Mouse (Mus musculus): ENCODE measurements around the gene Vac14. TPM values are rescaled to one million over a fixed set of nuclear protein-coding genes. Genes with fewer than 3 reads are reported as not detected.

Vac14 gene
- polyA plus RNA-seq, 1 experiment from 2014 or later, result 25.2 TPM

GRCm38 (mm10) chr8:110648577-110648976, 30.2 kb downstream of the Vac14 start:
- Histone ChIP-seq H3K9me3 (ENCODE audit: low read depth, low read length) (no peaks in the 10 kb centered on the region), H3K27me3 (ENCODE audit: insufficient read depth, low read length) (no peaks in the 10 kb centered on the region), H3K9ac (no peak overlapping the region), H3K27ac (ENCODE audit: low read depth) (no peak overlapping the region), H3K4me2 (no peak overlapping the region), H3K4me1 (ENCODE audit: insufficient read depth) (no peaks in the 10 kb centered on the region), H3K36me3 (ENCODE audit: insufficient read depth) (peaks cover 17% of the 10 kb centered on the region; the same call in 1 of the 2 replicates), H3K4me3 (ENCODE audit: low read depth, low read length) (no peak overlapping the region)
- TF ChIP-seq CTCF (IDR thresholded peaks at IDR 0.05; ENCODE audit: low read depth), result no peak
- no peak for DNase-seq
- ATAC-seq (ENCODE audit: insufficient read depth), result no peak
- WGBS, result 77% methylated on average over 3 of the region's 3 CpGs

- H3K4me1 ChIP-seq (ENCODE audit: insufficient read depth), result no peaks in the 10 kb centered on the region
- ATAC-seq (ENCODE audit: insufficient read depth) (no peak), DNase-seq (no peak)
- no peak for TF ChIP-seq CTCF (IDR thresholded peaks at IDR 0.05; ENCODE audit: low read depth)
- peaks cover 19% of the 10 kb centered on the region; the same call in 1 of the 2 replicates for H3K36me3 ChIP-seq (ENCODE audit: insufficient read depth)
- H3K4me3 ChIP-seq (ENCODE audit: low read depth, low read length), result no peak overlapping the region
- no peak overlapping the region for H3K9ac ChIP-seq
- WGBS, result 81% methylated on average over 6 of the region's 6 CpGs
- no peak overlapping the region for H3K27ac ChIP-seq (ENCODE audit: low read depth)
- no peak overlapping the region for H3K4me2 ChIP-seq
- no peaks in the 10 kb centered on the region for H3K9me3 ChIP-seq (ENCODE audit: low read depth, low read length)
- no peaks in the 10 kb centered on the region for H3K27me3 ChIP-seq (ENCODE audit: insufficient read depth, low read length)
Observed at GRCm38 (mm10) chr8:110649286-110649685, 30.9 kb downstream of the Vac14 start.

- Histone ChIP-seq H3K4me1 (ENCODE audit: insufficient read depth) (no peaks in the 10 kb centered on the region), H3K9me3 (ENCODE audit: low read depth, low read length) (no peaks in the 10 kb centered on the region), H3K27ac (ENCODE audit: low read depth) (no peak overlapping the region), H3K4me2 (no peak overlapping the region), H3K36me3 (ENCODE audit: insufficient read depth) (peaks cover 16% of the 10 kb centered on the region; the same call in 1 of the 2 replicates), H3K9ac (no peak overlapping the region), H3K27me3 (ENCODE audit: insufficient read depth, low read length) (no peaks in the 10 kb centered on the region), H3K4me3 (ENCODE audit: low read depth, low read length) (no peak overlapping the region)
- ATAC-seq (ENCODE audit: insufficient read depth) (no peak), DNase-seq (peak; percentile 18)
- peak; percentile 21; the same call in 1 of the 2 replicates for TF ChIP-seq CTCF (IDR thresholded peaks at IDR 0.05; ENCODE audit: low read depth)
- WGBS, result 73% methylated on average over 9 of the region's 9 CpGs
Observed at GRCm38 (mm10) chr8:110650838-110651237, 32.5 kb downstream of the Vac14 start.

- no peak overlapping the region for H3K4me3 ChIP-seq (ENCODE audit: low read depth, low read length)
- no peak for TF ChIP-seq CTCF (IDR thresholded peaks at IDR 0.05; ENCODE audit: low read depth)
- DNase-seq, result no peak
- no peak overlapping the region for H3K9ac ChIP-seq
- no peak for ATAC-seq (ENCODE audit: insufficient read depth)
- H3K27ac ChIP-seq (ENCODE audit: low read depth), result no peak overlapping the region
- 75% methylated on average over 4 of the region's 4 CpGs for WGBS
- no peaks in the 10 kb centered on the region for H3K27me3 ChIP-seq (ENCODE audit: insufficient read depth, low read length)
- H3K4me2 ChIP-seq, result no peak overlapping the region
- peaks cover 15% of the 10 kb centered on the region; the same call in 1 of the 2 replicates for H3K36me3 ChIP-seq (ENCODE audit: insufficient read depth)
- H3K9me3 ChIP-seq (ENCODE audit: low read depth, low read length), result no peaks in the 10 kb centered on the region
- no peaks in the 10 kb centered on the region for H3K4me1 ChIP-seq (ENCODE audit: insufficient read depth)
Observed at GRCm38 (mm10) chr8:110651847-110652246, 33.5 kb downstream of the Vac14 start.

GRCm38 (mm10) chr8:110654075-110655060, 36.0 kb downstream of the Vac14 start:
- H3K27ac ChIP-seq (ENCODE audit: low read depth), result no peak overlapping the region
- H3K9me3 ChIP-seq (ENCODE audit: low read depth, low read length), result no peaks in the 10 kb centered on the region
- H3K9ac ChIP-seq, result no peak overlapping the region
- no peaks in the 10 kb centered on the region for H3K4me1 ChIP-seq (ENCODE audit: insufficient read depth)
- 0 out of 2 replicates have a peak, but pooled peaks cover 9% of the 10 kb centered on the region for H3K36me3 ChIP-seq (ENCODE audit: insufficient read depth)
- no peaks in the 10 kb centered on the region for H3K27me3 ChIP-seq (ENCODE audit: insufficient read depth, low read length)
- TF ChIP-seq CTCF (IDR thresholded peaks at IDR 0.05; ENCODE audit: low read depth), result no peak
- no peak overlapping the region for H3K4me2 ChIP-seq
- ATAC-seq (ENCODE audit: insufficient read depth) (no peak), DNase-seq (no peak)
- 89% methylated on average over 9 of the region's 9 CpGs for WGBS
- H3K4me3 ChIP-seq (ENCODE audit: low read depth, low read length), result no peak overlapping the region

GRCm38 (mm10) chr8:110655827-110656226, 37.4 kb downstream of the Vac14 start:
- Histone ChIP-seq H3K36me3 (ENCODE audit: insufficient read depth) (0 out of 2 replicates have a peak, but pooled peaks cover 4% of the 10 kb centered on the region), H3K4me1 (ENCODE audit: insufficient read depth) (no peaks in the 10 kb centered on the region), H3K4me2 (no peak overlapping the region), H3K27me3 (ENCODE audit: insufficient read depth, low read length) (no peaks in the 10 kb centered on the region), H3K9me3 (ENCODE audit: low read depth, low read length) (no peaks in the 10 kb centered on the region), H3K4me3 (ENCODE audit: low read depth, low read length) (no peak overlapping the region), H3K27ac (ENCODE audit: low read depth) (no peak overlapping the region), H3K9ac (no peak overlapping the region)
- TF ChIP-seq CTCF (IDR thresholded peaks at IDR 0.05; ENCODE audit: low read depth), result no peak
- DNase-seq (no peak), ATAC-seq (ENCODE audit: insufficient read depth) (no peak)
- 64% methylated on average over 1 of the region's 1 CpGs for WGBS

GRCm38 (mm10) chr8:110657661-110658060, 39.3 kb downstream of the Vac14 start:
- WGBS, result 71% methylated on average over 2 of the region's 2 CpGs
- TF ChIP-seq CTCF (IDR thresholded peaks at IDR 0.05; ENCODE audit: low read depth), result no peak

More at GRCm38 (mm10) chr8:110657661-110658060, 39.3 kb downstream of the Vac14 start:
- DNase-seq (no peak), ATAC-seq (ENCODE audit: insufficient read depth) (no peak)
- Histone ChIP-seq H3K9me3 (ENCODE audit: low read depth, low read length) (no peaks in the 10 kb centered on the region), H3K27me3 (ENCODE audit: insufficient read depth, low read length) (no peaks in the 10 kb centered on the region), H3K36me3 (ENCODE audit: insufficient read depth) (0 out of 2 replicates have a peak, but pooled peaks cover 4% of the 10 kb centered on the region), H3K9ac (no peak overlapping the region), H3K4me2 (no peak overlapping the region), H3K27ac (ENCODE audit: low read depth) (no peak overlapping the region), H3K4me1 (ENCODE audit: insufficient read depth) (no peaks in the 10 kb centered on the region), H3K4me3 (ENCODE audit: low read depth, low read length) (no peak overlapping the region)
